Mouse (Mus musculus) C2C12 (cell line): ENCODE data around the gene Mapkap1.

Source experiments
- CTCF ChIP-seq: IDR thresholded peaks from one replicate; pipeline ENCODE4 v1.5.1; 2011; ENCODE audit not compliant: control insufficient read depth, insufficient read depth, insufficient read length
- MAX ChIP-seq: IDR thresholded peaks from one replicate; pipeline ENCODE4 v1.6.1; 2011; ENCODE audit warnings: mild to moderate bottlenecking, control low read depth
- MYOG ChIP-seq: IDR thresholded peaks from one replicate; pipeline ENCODE4 v1.6.1; 2011; ENCODE audit not compliant: control insufficient read depth, insufficient read length; ENCODE audit errors: extremely low read depth
- USF1 ChIP-seq: IDR thresholded peaks from one replicate; pipeline ENCODE4 v1.6.1; 2011; ENCODE audit warnings: low read depth, mild to moderate bottlenecking, control low read depth, moderate library complexity

DNA sequence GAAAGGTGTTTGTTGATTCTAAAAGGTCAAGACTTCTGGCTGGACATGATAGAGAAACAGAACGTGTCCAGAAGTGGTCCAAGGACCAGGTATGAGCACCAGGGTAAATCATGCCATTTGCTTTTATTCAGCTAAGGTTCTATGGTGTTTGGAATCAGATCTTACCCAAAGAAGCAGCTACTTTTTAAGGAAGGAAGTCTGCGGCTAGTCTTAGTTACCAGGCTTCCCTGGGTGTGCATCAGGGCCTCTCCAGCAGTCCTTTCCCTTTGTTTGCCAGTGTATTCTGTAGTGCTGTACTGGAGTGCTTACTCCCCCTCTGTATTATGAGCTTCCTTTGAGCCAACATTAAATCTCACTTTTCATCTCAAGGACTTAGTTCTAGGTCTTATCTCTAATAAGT is 111.5 kb downstream of the Mapkap1 start:
- no peak for TF ChIP-seq CTCF
- no peak for TF ChIP-seq MAX
- TF ChIP-seq MYOG = no peak
- TF ChIP-seq USF1 = no peak
